Mouse (Mus musculus) limb, embryonic 13.5 days (tissue): Measurements from ENCODE around the gene Derl2. TPM values are rescaled to one million over a fixed set of nuclear protein-coding genes. Genes with fewer than 3 reads are reported as not detected.

Source experiments
- polyA plus RNA-seq: library from polyadenylated mRNA; unstranded; fragments of >200 nt; fragmentation: Nextera tagmentation; extraction: Ambion mirVana; gene quantifications from 2 replicates; pipeline ENCODE4 v1.2.1, GENCODE M21; 2015

Derl2 gene
- polyA plus RNA-seq, 1 experiment from 2014 or later: 49.3 TPM

Other genes with a start within 250 kb of the Derl2 start
- gene Scimp, start 207.3 kb downstream of the Derl2 start, polyA plus RNA-seq: 0.22 and 0.23 TPM in 2 replicates
- 38.5 and 39.7 TPM in 2 replicates for gene Rabep1, start 175.1 kb downstream of the Derl2 start, polyA plus RNA-seq
- 128 and 134 TPM in 2 replicates for gene Nup88, start 49.9 kb downstream of the Derl2 start, polyA plus RNA-seq
- gene Rpain, start 49.6 kb downstream of the Derl2 start, polyA plus RNA-seq: 76.8 and 80.1 TPM in 2 replicates
- gene C1qbp, start 36.8 kb downstream of the Derl2 start, polyA plus RNA-seq: 235 and 241 TPM in 2 replicates
- gene Dhx33, start 15.4 kb downstream of the Derl2 start, polyA plus RNA-seq: 20.5 and 23.1 TPM in 2 replicates
- 50.3 and 55.9 TPM in 2 replicates for gene Mis12, start 230 bp downstream of the Derl2 start, polyA plus RNA-seq
- 267 and 272 TPM in 2 replicates for gene 6330403K07Rik, start 13.7 kb upstream of the Derl2 start, polyA plus RNA-seq
- gene Nlrp1a, start 124.9 kb upstream of the Derl2 start, polyA plus RNA-seq: 0.09 TPM in 1 of 2 replicates, not detected in the other
- gene Nlrp1b, start 210.9 kb upstream of the Derl2 start, polyA plus RNA-seq: not detected in 2 replicates